Mouse (Mus musculus) neural tube, embryonic 13.5 days (tissue): ENCODE measurements around the gene Atg4a. TPM values are rescaled to one million over a fixed set of nuclear protein-coding genes. Genes with fewer than 3 reads are reported as not detected.

ENCODE experiments used
- ATAC-seq: fragments of 200-750 bp; cut with Nextera tagmentation; 2 replicates; pipeline ENCODE4 v1.8.0; 2017; ENCODE audit warnings: low read depth, mild to moderate bottlenecking, moderate TSS enrichment, moderate library complexity
- H3K27ac ChIP-seq: fragments of 300-500 bp; sonication (generic); replicated peaks from 2 replicates; pipeline ENCODE4 v1.5.1; 2015; ENCODE audit warnings: moderate library complexity, mild to moderate bottlenecking, inconsistent platforms
- H3K27me3 ChIP-seq: fragments of 300-500 bp; sonication (generic); 2 replicates; pipeline ENCODE4 v1.6.1; 2015; ENCODE audit warnings: mild to moderate bottlenecking, inconsistent platforms
- H3K36me3 ChIP-seq: fragments of 300-500 bp; sonication (generic); 2 replicates; pipeline ENCODE4 v1.6.1; 2015; ENCODE audit warnings: mild to moderate bottlenecking, inconsistent platforms
- H3K4me1 ChIP-seq: fragments of 300-500 bp; sonication (generic); replicated peaks from 2 replicates; pipeline ENCODE4 v1.6.1; 2015; ENCODE audit warnings: inconsistent platforms
- H3K4me2 ChIP-seq: fragments of 300-500 bp; sonication (generic); 2 replicates; pipeline ENCODE4 v1.6.1; 2015; ENCODE audit warnings: inconsistent platforms, mild to moderate bottlenecking, moderate library complexity
- H3K4me3 ChIP-seq: fragments of 300-500 bp; sonication (generic); 2 replicates; pipeline ENCODE4 v1.5.1; 2015; ENCODE audit warnings: mild to moderate bottlenecking, inconsistent platforms
- H3K9ac ChIP-seq: fragments of 300-500 bp; sonication (generic); 2 replicates; pipeline ENCODE4 v1.6.1; 2015; ENCODE audit warnings: moderate library complexity, mild to moderate bottlenecking, inconsistent platforms
- H3K9me3 ChIP-seq: fragments of 300-500 bp; sonication (generic); 2 replicates; pipeline ENCODE4 v1.6.1; 2016; ENCODE audit warnings: inconsistent platforms
- WGBS: fragments of 180-500 bp; shearing (Covaris S2); methylation state at CpG from one replicate; pipeline ENCODE4 v1.1.7; 2015; 5-methylcytosine and 5-hydroxymethylcytosine counted together
- polyA plus RNA-seq: library from polyadenylated mRNA; unstranded; fragments of >200 nt; fragmentation: Nextera tagmentation; extraction: Ambion mirVana; gene quantifications from 2 replicates; pipeline ENCODE4 v1.2.1, GENCODE M21; 2015

The Atg4a gene
- polyA plus RNA-seq, 1 experiment from 2014 or later = 15.2 TPM

DNA sequence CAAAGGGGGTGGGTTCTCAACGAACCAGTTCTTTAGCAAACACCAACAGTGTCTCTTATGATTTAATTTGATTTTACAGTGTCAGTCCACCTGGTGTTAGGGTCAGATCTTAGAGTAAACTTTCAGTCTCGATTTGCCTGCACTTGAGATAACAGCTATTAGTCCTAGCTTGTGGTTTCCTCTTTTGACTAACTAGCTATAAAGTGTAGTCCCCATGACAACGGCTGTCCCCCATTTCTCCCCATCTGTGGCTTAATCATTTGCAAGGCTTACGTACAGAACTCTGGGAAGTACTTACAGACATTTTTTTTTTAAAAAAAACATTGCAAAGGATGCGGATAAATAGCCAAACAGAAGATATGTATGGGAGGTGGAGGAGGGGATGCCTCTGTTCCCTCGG, 28.1 kb downstream of the Atg4a start:
- ATAC-seq = no peak
- Histone ChIP-seq H3K27me3 (peaks cover 85% of the 10 kb centered on the region), H3K4me3 (no peak overlapping the region), H3K4me1 (no peaks in the 10 kb centered on the region), H3K9ac (no peak overlapping the region), H3K36me3 (no peaks in the 10 kb centered on the region), H3K4me2 (no peak overlapping the region), H3K27ac (no peak overlapping the region), H3K9me3 (no peaks in the 10 kb centered on the region)
- WGBS = 70% methylated on average over 6 of the region's 6 CpGs

DNA sequence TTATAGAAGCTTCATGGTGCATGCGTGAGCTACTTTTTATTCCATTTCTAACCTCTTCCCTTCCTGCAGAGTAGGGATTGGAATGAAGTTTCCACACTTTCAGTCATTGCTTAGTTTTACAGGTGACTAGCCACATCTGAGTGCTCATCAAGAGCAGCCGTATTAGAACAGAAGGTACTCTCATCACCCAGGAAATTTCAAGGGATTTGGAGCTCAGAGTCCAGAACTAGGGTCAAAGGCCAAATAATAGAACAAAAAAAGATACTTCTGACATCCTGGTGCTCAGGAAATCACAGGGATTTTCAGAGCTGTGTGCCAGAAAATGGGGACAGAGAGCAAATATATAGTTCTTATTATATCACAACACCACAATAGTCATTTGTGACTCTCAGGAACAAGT, 28.5 kb downstream of the Atg4a start:
- 79% methylated on average over 2 of the region's 2 CpGs for WGBS

DNA sequence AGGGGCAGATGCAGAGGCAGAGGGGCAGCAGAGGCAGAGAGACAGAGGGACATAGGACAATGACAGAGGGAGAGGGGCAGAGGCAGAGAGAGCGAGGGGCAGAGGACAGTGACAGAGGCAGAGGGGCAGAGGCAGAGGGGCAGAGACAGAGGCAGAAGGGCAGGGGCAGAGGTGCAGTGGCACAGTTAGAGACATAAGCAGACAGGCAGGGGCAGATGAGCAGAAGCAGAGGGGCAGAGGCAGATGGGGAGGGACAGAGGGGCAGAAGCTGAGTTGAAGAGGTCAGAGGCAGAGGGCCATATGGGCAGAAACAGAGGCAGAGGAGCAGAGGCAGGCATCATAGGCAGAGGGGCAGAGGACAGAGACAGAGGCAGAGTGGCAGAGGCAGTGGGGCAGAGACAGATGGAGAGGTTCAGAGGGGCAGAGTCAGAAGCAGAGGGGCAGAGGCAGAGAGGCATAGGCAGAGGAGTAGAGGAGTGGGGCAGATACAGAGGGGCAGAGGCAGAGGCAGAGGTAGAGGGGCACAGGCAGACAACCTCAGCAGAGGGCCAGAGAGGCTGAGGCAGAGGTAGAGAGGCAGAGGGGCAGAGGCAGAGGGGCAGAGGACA, 40.3 kb downstream of the Atg4a start:
- H3K27ac ChIP-seq = no peak overlapping the region
- WGBS = 77% methylated on average over 1 of the region's 1 CpGs
- H3K27me3 ChIP-seq = peaks cover 36% of the 10 kb centered on the region
- no peak overlapping the region for H3K4me2 ChIP-seq
- no peaks in the 10 kb centered on the region for H3K36me3 ChIP-seq
- no peak overlapping the region for H3K4me3 ChIP-seq
- no peaks in the 10 kb centered on the region for H3K4me1 ChIP-seq
- H3K9me3 ChIP-seq = no peaks in the 10 kb centered on the region
- peak; percentile 59; the same call in 1 of the 2 replicates for ATAC-seq
- H3K9ac ChIP-seq = no peak overlapping the region

More for the DNA sequence above, 28.5 kb downstream of the Atg4a start:
- peaks cover 84% of the 10 kb centered on the region for H3K27me3 ChIP-seq
- H3K9ac ChIP-seq = no peak overlapping the region
- no peaks in the 10 kb centered on the region for H3K4me1 ChIP-seq
- H3K36me3 ChIP-seq = no peaks in the 10 kb centered on the region
- H3K27ac ChIP-seq = no peak overlapping the region
- ATAC-seq = no peak
- no peaks in the 10 kb centered on the region for H3K9me3 ChIP-seq
- no peak overlapping the region for H3K4me3 ChIP-seq
- no peak overlapping the region for H3K4me2 ChIP-seq

DNA sequence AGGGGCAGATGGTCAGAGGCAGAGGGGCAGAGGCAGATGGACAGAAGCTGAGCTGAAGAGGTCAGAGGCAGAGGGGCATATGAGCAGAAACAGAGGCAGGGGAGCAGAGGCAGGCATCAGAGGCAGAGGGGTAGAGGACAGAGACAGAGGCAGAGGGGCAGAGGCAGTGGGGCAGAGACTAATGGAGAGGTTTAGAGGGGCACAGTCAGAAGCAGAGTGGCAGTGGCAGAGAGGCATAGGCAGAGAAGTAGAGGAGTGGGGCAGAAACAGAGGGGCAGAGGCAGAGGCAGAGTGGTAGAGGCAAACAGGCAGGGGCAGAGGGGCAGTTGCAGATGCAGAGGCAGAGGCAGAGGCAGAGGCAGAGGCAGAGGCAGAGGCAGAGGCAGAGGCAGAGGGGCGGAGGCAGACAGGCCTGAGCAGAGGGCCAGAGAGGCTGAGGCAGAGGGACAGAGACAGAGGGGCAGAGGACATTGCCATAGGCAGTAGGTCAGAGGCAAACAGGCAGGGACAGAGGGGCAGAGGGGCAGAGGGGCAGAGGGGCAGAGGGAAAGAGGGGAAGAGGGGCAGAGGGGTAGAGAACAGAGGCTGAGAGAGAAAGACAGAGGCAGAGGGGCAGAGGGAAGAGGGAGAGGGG, 41.3 kb downstream of the Atg4a start:
- no peak overlapping the region for H3K4me2 ChIP-seq
- no peak overlapping the region for H3K9ac ChIP-seq
- H3K9me3 ChIP-seq = no peaks in the 10 kb centered on the region
- WGBS = 63% methylated on average over 1 of the region's 1 CpGs
- peaks cover 32% of the 10 kb centered on the region for H3K27me3 ChIP-seq
- no peaks in the 10 kb centered on the region for H3K4me1 ChIP-seq
- no peak overlapping the region for H3K4me3 ChIP-seq
- H3K27ac ChIP-seq = no peak overlapping the region
- ATAC-seq = no peak
- H3K36me3 ChIP-seq = no peaks in the 10 kb centered on the region

DNA sequence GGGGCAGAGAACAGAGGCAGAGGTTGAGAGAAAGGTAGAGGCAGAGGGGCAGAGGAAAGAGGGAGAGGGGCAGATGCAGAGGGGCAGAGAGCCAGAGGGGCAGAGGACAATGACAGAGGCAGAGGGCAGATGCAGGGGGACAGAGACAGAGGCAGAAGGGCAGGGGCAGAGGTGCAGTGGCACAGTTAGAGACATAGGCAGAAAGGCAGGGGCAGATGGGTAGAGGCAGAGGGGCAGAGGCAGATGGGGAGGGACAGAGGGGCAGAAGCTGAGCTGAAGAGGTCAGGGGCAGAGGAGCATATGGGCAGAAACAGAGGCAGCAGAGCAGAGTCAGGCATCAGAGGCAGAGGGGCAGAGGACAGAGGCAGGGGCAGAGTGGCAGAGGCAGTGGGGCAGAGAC, 42.2 kb downstream of the Atg4a start:
- Histone ChIP-seq H3K4me1 (no peaks in the 10 kb centered on the region), H3K4me3 (no peak overlapping the region), H3K27ac (no peak overlapping the region), H3K27me3 (peaks cover 26% of the 10 kb centered on the region), H3K4me2 (no peak overlapping the region), H3K36me3 (no peaks in the 10 kb centered on the region), H3K9ac (no peak overlapping the region), H3K9me3 (no peaks in the 10 kb centered on the region)
- ATAC-seq = no peak

DNA sequence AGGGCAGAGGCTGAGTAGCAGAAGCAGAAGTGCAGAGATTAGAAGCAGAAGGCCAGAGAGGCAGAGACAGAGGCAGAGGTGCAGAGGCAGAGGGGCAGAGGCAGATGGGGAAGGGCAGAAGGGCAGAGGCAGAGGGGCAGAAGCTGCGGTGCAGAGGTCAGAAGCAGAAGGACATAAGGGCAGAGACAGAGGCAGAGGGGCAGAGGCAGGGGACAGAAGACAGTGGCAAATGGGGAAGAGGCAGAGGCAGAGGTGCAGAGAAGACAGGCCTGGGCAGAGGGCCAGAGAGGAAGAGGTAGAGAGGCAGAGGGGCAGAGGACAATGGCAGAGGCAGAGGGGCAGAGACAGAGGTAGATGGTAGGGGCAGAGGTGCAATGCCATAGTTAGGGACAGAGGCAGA, 193.0 kb downstream of the Atg4a start:
- H3K4me1 ChIP-seq = no peaks in the 10 kb centered on the region
- no peak overlapping the region for H3K27ac ChIP-seq
- 64% methylated on average over 1 of the region's 1 CpGs for WGBS
- no peak for ATAC-seq
- peaks cover 9% of the 10 kb centered on the region for H3K27me3 ChIP-seq
- no peak overlapping the region for H3K4me2 ChIP-seq
- no peaks in the 10 kb centered on the region for H3K9me3 ChIP-seq
- no peak overlapping the region for H3K4me3 ChIP-seq
- no peaks in the 10 kb centered on the region for H3K36me3 ChIP-seq
- H3K9ac ChIP-seq = no peak overlapping the region

DNA sequence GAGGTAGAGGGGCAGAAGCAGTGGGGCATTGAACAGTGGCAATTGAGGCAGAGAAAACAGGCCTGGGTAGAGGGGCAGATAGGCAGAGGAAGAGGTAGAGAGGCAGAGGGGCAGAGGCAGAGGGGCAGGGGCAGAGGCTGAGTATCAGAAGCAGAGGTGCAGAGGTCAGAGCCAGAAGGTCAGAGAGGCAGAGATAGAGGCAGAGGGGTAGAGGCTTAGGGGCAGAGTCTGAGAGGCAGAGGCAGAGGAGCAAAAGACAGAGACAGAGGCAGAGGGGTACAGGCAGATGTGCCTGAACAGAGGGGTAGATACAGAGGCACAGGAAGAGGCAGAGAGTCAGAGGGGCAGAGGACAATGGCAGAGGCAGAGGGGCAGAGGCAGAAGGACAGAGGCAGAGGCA, 193.6 kb downstream of the Atg4a start:
- Histone ChIP-seq H3K4me2 (no peak overlapping the region), H3K27me3 (peaks cover 9% of the 10 kb centered on the region), H3K27ac (no peak overlapping the region), H3K4me3 (no peak overlapping the region), H3K36me3 (no peaks in the 10 kb centered on the region), H3K9me3 (no peaks in the 10 kb centered on the region), H3K4me1 (no peaks in the 10 kb centered on the region), H3K9ac (no peak overlapping the region)
- peak; percentile 67; the same call in 1 of the 2 replicates for ATAC-seq

DNA sequence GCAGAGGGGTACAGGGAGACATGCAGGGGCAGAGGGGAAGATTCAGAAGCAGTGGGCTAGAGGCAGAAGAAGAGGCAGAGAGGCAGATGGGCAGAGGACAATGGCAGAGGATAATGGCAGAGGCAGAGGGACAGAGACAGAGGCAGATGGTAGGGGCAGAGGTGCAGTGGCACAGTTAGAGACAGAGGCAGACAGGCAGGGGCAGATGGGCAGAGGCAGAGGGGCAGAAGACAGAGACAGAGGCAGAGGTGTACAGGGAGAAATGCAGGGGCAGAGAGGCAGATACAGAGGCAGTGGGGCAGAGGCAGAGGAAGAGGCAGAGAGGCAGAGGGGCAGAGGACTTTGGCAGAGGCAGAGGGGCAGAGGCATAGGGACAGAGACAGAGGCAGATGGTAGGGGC, 194.5 kb downstream of the Atg4a start:
- Histone ChIP-seq H3K4me2 (no peak overlapping the region), H3K9ac (no peak overlapping the region), H3K27me3 (peaks cover 9% of the 10 kb centered on the region), H3K27ac (no peak overlapping the region), H3K4me3 (no peak overlapping the region), H3K9me3 (no peaks in the 10 kb centered on the region), H3K36me3 (no peaks in the 10 kb centered on the region), H3K4me1 (no peaks in the 10 kb centered on the region)
- ATAC-seq = 0 out of 2 replicates have a peak, but pooled peaks have one; percentile 23

DNA sequence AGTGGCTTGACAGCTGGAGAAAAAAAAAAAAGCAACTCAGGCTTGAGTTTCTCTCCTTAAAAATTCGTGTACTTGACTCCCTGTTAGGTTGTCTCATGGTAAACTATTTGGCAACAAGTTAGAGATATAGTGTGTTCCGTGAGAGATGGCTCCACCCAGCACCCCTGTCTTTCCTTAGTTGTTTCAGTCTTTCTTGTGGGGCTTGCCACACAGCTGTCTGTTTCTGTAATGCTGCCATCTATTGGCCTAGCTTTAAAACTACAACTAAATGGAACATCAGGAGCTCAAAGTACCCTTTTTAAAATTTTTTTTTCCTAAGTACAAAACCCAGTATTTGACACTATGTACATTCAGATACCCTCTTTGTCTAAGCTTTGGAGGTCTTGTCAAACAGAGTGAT, 200.0 kb downstream of the Atg4a start:
- Histone ChIP-seq H3K9me3 (no peaks in the 10 kb centered on the region), H3K27ac (no peak overlapping the region), H3K4me3 (no peak overlapping the region), H3K27me3 (peaks cover 16% of the 10 kb centered on the region), H3K9ac (no peak overlapping the region), H3K36me3 (no peaks in the 10 kb centered on the region), H3K4me2 (no peak overlapping the region), H3K4me1 (no peaks in the 10 kb centered on the region)
- WGBS = 11% methylated on average over 2 of the region's 2 CpGs
- no peak for ATAC-seq

DNA sequence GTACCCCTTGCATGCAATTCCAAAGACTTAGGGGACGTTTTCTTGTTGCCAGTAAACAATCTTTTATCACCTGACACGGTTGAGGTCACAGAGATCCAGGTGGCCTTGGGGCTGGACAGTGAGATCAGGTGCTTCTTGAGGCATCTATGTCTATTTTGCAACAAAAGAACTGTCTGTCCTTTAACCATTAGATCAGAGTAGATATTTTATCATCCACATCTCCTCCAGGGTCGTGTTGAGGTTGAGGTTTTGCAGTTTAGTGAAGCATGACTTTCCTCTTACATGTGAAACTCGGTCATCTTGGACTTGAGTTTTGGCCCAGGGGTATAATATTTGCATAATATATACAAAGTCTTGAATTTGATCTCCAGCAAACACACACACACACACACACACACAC, 200.9 kb downstream of the Atg4a start:
- Histone ChIP-seq H3K27me3 (peaks cover 23% of the 10 kb centered on the region), H3K27ac (no peak overlapping the region), H3K9me3 (no peaks in the 10 kb centered on the region), H3K36me3 (no peaks in the 10 kb centered on the region), H3K9ac (no peak overlapping the region), H3K4me2 (no peak overlapping the region), H3K4me1 (no peaks in the 10 kb centered on the region), H3K4me3 (no peak overlapping the region)
- WGBS = 55% methylated on average over 4 of the region's 4 CpGs
- ATAC-seq = no peak

DNA sequence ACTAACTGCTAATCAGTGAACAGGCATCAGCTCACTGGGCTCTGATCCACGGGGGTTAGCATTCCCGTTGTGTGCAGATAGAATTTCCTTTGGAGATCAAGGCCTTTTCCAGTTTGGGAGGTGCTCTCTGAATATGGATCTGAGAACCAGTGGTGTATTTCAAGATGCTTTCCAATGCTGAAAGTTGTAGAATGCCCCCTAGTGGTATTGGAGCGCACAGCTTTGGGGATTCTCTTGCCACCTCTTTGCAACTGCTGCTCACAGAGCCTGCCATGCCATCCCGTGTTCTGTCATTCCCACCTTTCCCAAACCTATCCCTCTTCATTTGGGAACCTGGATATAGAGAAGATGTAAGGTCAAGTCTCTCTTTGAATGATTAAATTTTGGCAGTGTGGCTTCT, 201.5 kb downstream of the Atg4a start:
- Histone ChIP-seq H3K27ac (no peak overlapping the region), H3K4me1 (no peaks in the 10 kb centered on the region), H3K27me3 (peaks cover 23% of the 10 kb centered on the region), H3K9ac (no peak overlapping the region), H3K36me3 (no peaks in the 10 kb centered on the region), H3K4me3 (no peak overlapping the region), H3K9me3 (no peaks in the 10 kb centered on the region), H3K4me2 (no peak overlapping the region)
- no peak for ATAC-seq
- 48% methylated on average over 4 of the region's 4 CpGs for WGBS

DNA sequence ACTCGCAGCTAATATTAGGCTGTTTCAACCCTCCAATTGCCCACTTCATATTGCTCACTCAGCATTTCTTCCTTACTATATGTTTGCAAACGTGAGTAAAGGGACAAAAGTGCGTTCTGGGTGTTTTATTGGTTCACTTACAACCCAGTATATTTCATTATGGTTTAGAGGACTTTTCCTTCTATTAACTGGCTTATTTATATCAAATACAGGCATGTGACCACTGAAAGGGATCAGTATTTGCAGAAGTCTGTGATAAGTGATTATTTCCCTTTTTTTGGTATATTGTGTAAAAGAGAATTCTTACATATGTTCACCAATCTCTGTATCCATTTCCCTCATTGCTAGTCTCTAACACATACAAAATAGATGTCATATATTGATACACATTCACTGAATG, 203.7 kb downstream of the Atg4a start:
- no peaks in the 10 kb centered on the region for H3K4me1 ChIP-seq
- no peak overlapping the region for H3K4me3 ChIP-seq
- H3K9me3 ChIP-seq = no peaks in the 10 kb centered on the region
- H3K36me3 ChIP-seq = no peaks in the 10 kb centered on the region
- ATAC-seq = no peak
- no peak overlapping the region for H3K4me2 ChIP-seq
- 71% methylated on average over 3 of the region's 3 CpGs for WGBS
- H3K27me3 ChIP-seq = peaks cover 29% of the 10 kb centered on the region
- H3K27ac ChIP-seq = no peak overlapping the region
- no peak overlapping the region for H3K9ac ChIP-seq

DNA sequence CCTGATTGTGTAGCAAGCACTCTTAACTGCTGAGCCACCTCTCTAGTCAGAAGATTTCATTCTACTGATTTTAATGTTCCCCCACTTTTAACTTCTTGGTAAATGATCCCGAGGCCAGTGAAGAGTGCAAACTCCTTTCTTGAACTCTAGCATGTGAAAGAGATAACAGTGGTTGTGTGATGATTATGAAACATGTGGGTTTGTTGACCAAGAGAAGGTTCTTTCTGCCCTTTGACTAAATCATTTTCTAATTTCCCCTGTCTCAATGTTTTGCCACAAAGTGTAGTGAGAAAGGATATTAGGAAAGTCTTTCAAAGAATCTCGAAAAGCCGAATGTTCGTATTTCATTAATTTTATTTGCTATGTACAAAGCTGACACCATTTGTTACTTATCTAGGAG, 208.4 kb downstream of the Atg4a start:
- ATAC-seq = no peak
- H3K27ac ChIP-seq = no peak overlapping the region
- 94% methylated on average over 4 of the region's 4 CpGs for WGBS

More for the DNA sequence above, 208.4 kb downstream of the Atg4a start:
- no peaks in the 10 kb centered on the region for H3K36me3 ChIP-seq
- H3K9me3 ChIP-seq = no peaks in the 10 kb centered on the region
- H3K4me3 ChIP-seq = no peak overlapping the region
- H3K9ac ChIP-seq = no peak overlapping the region
- H3K27me3 ChIP-seq = peaks cover 53% of the 10 kb centered on the region
- no peaks in the 10 kb centered on the region for H3K4me1 ChIP-seq
- no peak overlapping the region for H3K4me2 ChIP-seq
